Mouse (Mus musculus): Measurements from ENCODE around the gene Slc4a8. TPM values are rescaled to one million over a fixed set of nuclear protein-coding genes. Genes with fewer than 3 reads are reported as not detected.
"Not testable (repeated sequence)": the region's sequence is repeated elsewhere in the genome, so short reads cannot be mapped to it uniquely, and the experiment has no call there.

Slc4a8 gene
- polyA plus RNA-seq, 1 experiment, result 18.3 TPM

GRCm38 (mm10) chr15:100761036-100761418 lies 520 bp upstream of the Slc4a8 start:
- TF ChIP-seq POLR2A (IDR thresholded peaks at IDR 0.05; ENCODE audit: control insufficient read depth, low read depth, low read length), result no peak
- TF ChIP-seq CTCF (IDR thresholded peaks at IDR 0.05; ENCODE audit: control insufficient read depth, insufficient read depth, insufficient replicate concordance, low read depth, low read length), result no peak
- H3K27me3 ChIP-seq (ENCODE audit: control insufficient read depth, insufficient read depth, low read length), result no peaks in the 10 kb centered on the region
- H3K36me3 ChIP-seq (ENCODE audit: control insufficient read depth, insufficient read depth, low read length), result 0 out of 2 replicates have a peak, but pooled peaks cover 1% of the 10 kb centered on the region
- H3K4me1 ChIP-seq (ENCODE audit: control insufficient read depth, insufficient read depth, low read length), result peaks cover 20% of the 10 kb centered on the region
- H3K4me3 ChIP-seq (ENCODE audit: control insufficient read depth, low read depth, low read length), result peak overlapping the region; percentile 90
- peak overlapping the region; percentile 45 for H3K27ac ChIP-seq (ENCODE audit: control insufficient read depth, insufficient read depth, low read depth, low read length)

- peaks cover 15% of the 10 kb centered on the region for H3K4me1 ChIP-seq (ENCODE audit: control insufficient read depth, insufficient read depth, low read length)
- H3K27me3 ChIP-seq (ENCODE audit: control insufficient read depth, insufficient read depth, low read length), result no peaks in the 10 kb centered on the region
- TF ChIP-seq CTCF (IDR thresholded peaks at IDR 0.05; ENCODE audit: control insufficient read depth, insufficient read depth, insufficient replicate concordance, low read depth, low read length), result no peak
- TF ChIP-seq POLR2A (IDR thresholded peaks at IDR 0.05; ENCODE audit: control insufficient read depth, low read depth, low read length), result no peak
- peak overlapping the region; percentile 90 for H3K4me3 ChIP-seq (ENCODE audit: control insufficient read depth, low read depth, low read length)
- no peak overlapping the region for H3K27ac ChIP-seq (ENCODE audit: control insufficient read depth, insufficient read depth, low read depth, low read length)
- 0 out of 2 replicates have a peak, but pooled peaks cover 1% of the 10 kb centered on the region for H3K36me3 ChIP-seq (ENCODE audit: control insufficient read depth, insufficient read depth, low read length)
These were observed 1.1 kb downstream of the Slc4a8 start for GRCm38 (mm10) chr15:100762649-100763048.

GRCm38 (mm10) chr15:100764163-100764951 lies 2.8 kb downstream of the Slc4a8 start:
- peaks cover 12% of the 10 kb centered on the region for H3K4me1 ChIP-seq (ENCODE audit: control insufficient read depth, insufficient read depth, low read length)
- H3K27ac ChIP-seq (ENCODE audit: control insufficient read depth, insufficient read depth, low read depth, low read length), result no peak overlapping the region
- H3K36me3 ChIP-seq (ENCODE audit: control insufficient read depth, insufficient read depth, low read length), result 0 out of 2 replicates have a peak, but pooled peaks cover 1% of the 10 kb centered on the region
- TF ChIP-seq CTCF (IDR thresholded peaks at IDR 0.05; ENCODE audit: control insufficient read depth, insufficient read depth, insufficient replicate concordance, low read depth, low read length) (no peak), POLR2A (IDR thresholded peaks at IDR 0.05; ENCODE audit: control insufficient read depth, low read depth, low read length) (no peak)
- H3K27me3 ChIP-seq (ENCODE audit: control insufficient read depth, insufficient read depth, low read length), result no peaks in the 10 kb centered on the region
- no peak overlapping the region for H3K4me3 ChIP-seq (ENCODE audit: control insufficient read depth, low read depth, low read length)

- no peaks in the 10 kb centered on the region for H3K27me3 ChIP-seq (ENCODE audit: control insufficient read depth, insufficient read depth, low read length)
- no peak overlapping the region for H3K27ac ChIP-seq (ENCODE audit: control insufficient read depth, insufficient read depth, low read depth, low read length)
- 0 out of 2 replicates have a peak, but pooled peaks cover 1% of the 10 kb centered on the region for H3K36me3 ChIP-seq (ENCODE audit: control insufficient read depth, insufficient read depth, low read length)
- H3K4me1 ChIP-seq (ENCODE audit: control insufficient read depth, insufficient read depth, low read length), result peaks cover 6% of the 10 kb centered on the region
- no peak overlapping the region for H3K4me3 ChIP-seq (ENCODE audit: control insufficient read depth, low read depth, low read length)
- no peak for TF ChIP-seq CTCF (IDR thresholded peaks at IDR 0.05; ENCODE audit: control insufficient read depth, insufficient read depth, insufficient replicate concordance, low read depth, low read length)
- no peak for TF ChIP-seq POLR2A (IDR thresholded peaks at IDR 0.05; ENCODE audit: control insufficient read depth, low read depth, low read length)
These were observed 5.3 kb downstream of the Slc4a8 start for GRCm38 (mm10) chr15:100766826-100767225.

- Histone ChIP-seq H3K27ac (ENCODE audit: control insufficient read depth, insufficient read depth, low read depth, low read length) (no peak overlapping the region), H3K4me3 (ENCODE audit: control insufficient read depth, low read depth, low read length) (no peak overlapping the region), H3K4me1 (ENCODE audit: control insufficient read depth, insufficient read depth, low read length) (no peaks in the 10 kb centered on the region; the same call in 1 of the 2 replicates), H3K36me3 (ENCODE audit: control insufficient read depth, insufficient read depth, low read length) (0 out of 2 replicates have a peak, but pooled peaks cover 1% of the 10 kb centered on the region), H3K27me3 (ENCODE audit: control insufficient read depth, insufficient read depth, low read length) (no peaks in the 10 kb centered on the region)
- TF ChIP-seq CTCF (IDR thresholded peaks at IDR 0.05; ENCODE audit: control insufficient read depth, insufficient read depth, insufficient replicate concordance, low read depth, low read length), result no peak
- no peak for TF ChIP-seq POLR2A (IDR thresholded peaks at IDR 0.05; ENCODE audit: control insufficient read depth, low read depth, low read length)
These were observed 6.3 kb downstream of the Slc4a8 start for GRCm38 (mm10) chr15:100767851-100768250.

- H3K4me1 ChIP-seq (ENCODE audit: control insufficient read depth, insufficient read depth, low read length); H3K27ac ChIP-seq (ENCODE audit: control insufficient read depth, insufficient read depth, low read depth, low read length); H3K4me3 ChIP-seq (ENCODE audit: control insufficient read depth, low read depth, low read length); H3K27me3 ChIP-seq (ENCODE audit: control insufficient read depth, insufficient read depth, low read length); H3K36me3 ChIP-seq (ENCODE audit: control insufficient read depth, insufficient read depth, low read length): not testable (repeated sequence)
These were observed 7.5 kb downstream of the Slc4a8 start for GRCm38 (mm10) chr15:100769023-100769422.

- H3K27me3 ChIP-seq (ENCODE audit: control insufficient read depth, insufficient read depth, low read length), result no peaks in the 10 kb centered on the region
- H3K36me3 ChIP-seq (ENCODE audit: control insufficient read depth, insufficient read depth, low read length), result no peaks in the 10 kb centered on the region; the same call in none of the 2 replicates
- no peak overlapping the region for H3K27ac ChIP-seq (ENCODE audit: control insufficient read depth, insufficient read depth, low read depth, low read length)
- TF ChIP-seq CTCF (IDR thresholded peaks at IDR 0.05; ENCODE audit: control insufficient read depth, insufficient read depth, insufficient replicate concordance, low read depth, low read length) (no peak), POLR2A (IDR thresholded peaks at IDR 0.05; ENCODE audit: control insufficient read depth, low read depth, low read length) (no peak)
- H3K4me1 ChIP-seq (ENCODE audit: control insufficient read depth, insufficient read depth, low read length), result no peaks in the 10 kb centered on the region
- no peak overlapping the region for H3K4me3 ChIP-seq (ENCODE audit: control insufficient read depth, low read depth, low read length)
These were observed 8.8 kb downstream of the Slc4a8 start for GRCm38 (mm10) chr15:100770338-100770737.
